Mouse (Mus musculus) G1E (cell line): ENCODE results near the gene Ddah1.

ENCODE experiments used
- CTCF ChIP-seq: IDR thresholded peaks from 2 replicates; pipeline ENCODE4 v1.5.1; 2012; ENCODE audit warnings: low read depth, low read length, inconsistent platforms, mixed read lengths
- GATA1 ChIP-seq: IDR thresholded peaks from 2 replicates; pipeline ENCODE4 v1.6.1; 2012; ENCODE audit warnings: borderline replicate concordance, low read length, inconsistent platforms, mixed read lengths
- GATA2 ChIP-seq: IDR thresholded peaks from 2 replicates; pipeline ENCODE4 v1.6.1; 2012; ENCODE audit warnings: low read depth, low read length, inconsistent platforms, borderline replicate concordance
- POLR2AphosphoS5 ChIP-seq: IDR thresholded peaks from 2 replicates; pipeline ENCODE4 v1.6.1; 2012; ENCODE audit warnings: low read depth, low read length, inconsistent platforms; ENCODE audit not compliant: insufficient replicate concordance
- TAL1 ChIP-seq: conservative IDR thresholded peaks from 2 replicates; pipeline ENCODE4 v1.6.1; 2012; ENCODE audit warnings: low read depth, low read length, inconsistent platforms, mixed read lengths

DNA sequence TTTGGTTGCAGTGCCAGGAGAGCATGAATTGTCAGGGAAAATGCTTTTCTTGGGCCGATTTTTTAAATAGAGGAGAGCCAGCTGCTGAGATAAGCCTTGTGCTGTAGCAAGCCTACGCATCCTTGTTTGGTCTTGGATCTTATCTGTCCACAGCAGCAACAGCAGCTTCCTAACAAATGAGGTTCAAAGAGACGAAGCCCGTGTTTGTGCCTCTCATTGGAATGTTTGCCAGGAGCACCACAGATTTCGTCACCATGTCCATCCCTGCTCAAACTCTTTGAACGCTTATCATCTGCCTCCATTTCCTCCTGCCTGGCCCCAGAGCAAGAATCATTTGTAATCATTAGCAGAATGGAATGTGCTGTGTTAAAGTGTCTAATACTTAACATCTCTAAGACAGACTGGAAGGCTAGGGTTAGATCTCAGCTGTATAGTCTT is 40.3 kb downstream of the Ddah1 start:
- no peak for TF ChIP-seq CTCF
- TF ChIP-seq TAL1 = no peak
- TF ChIP-seq GATA1 = no peak
- no peak for TF ChIP-seq GATA2
- TF ChIP-seq POLR2AphosphoS5 = no peak
